Mouse (Mus musculus): Measurements from ENCODE around the gene Rps16. TPM values are rescaled to one million over a fixed set of nuclear protein-coding genes. Genes with fewer than 3 reads are reported as not detected.
"Not testable (repeated sequence)": the region's sequence is repeated elsewhere in the genome, so short reads cannot be mapped to it uniquely, and the experiment has no call there.

Gene Rps16
- polyA plus RNA-seq, 1 experiment from 2014 or later = 995 TPM

GRCm38 (mm10) chr7:28386007-28386406 is 35.6 kb downstream of the Rps16 start:
- no peak overlapping the region for H3K9ac ChIP-seq
- H3K4me1 ChIP-seq = peaks cover 37% of the 10 kb centered on the region
- 84% methylated on average over 7 of the region's 7 CpGs for WGBS
- H3K4me2 ChIP-seq = no peak overlapping the region
- peaks cover 54% of the 10 kb centered on the region for H3K36me3 ChIP-seq
- no peak overlapping the region for H3K4me3 ChIP-seq (replicated peaks)
- H3K27ac ChIP-seq = 0 out of 2 replicates have a peak overlapping the region, but pooled peaks have one; percentile 38
- H3K27me3 ChIP-seq = no peaks in the 10 kb centered on the region
- H3K9me3 ChIP-seq (replicated peaks) = no peaks in the 10 kb centered on the region
- ATAC-seq (replicated peaks; ENCODE audit: low FRiP score) = no peak

GRCm38 (mm10) chr7:28386462-28386861 is 36.0 kb downstream of the Rps16 start:
- Histone ChIP-seq H3K36me3 (peaks cover 54% of the 10 kb centered on the region), H3K9ac (no peak overlapping the region), H3K27me3 (no peaks in the 10 kb centered on the region), H3K4me1 (peaks cover 37% of the 10 kb centered on the region), H3K4me3 (replicated peaks) (no peak overlapping the region), H3K27ac (0 out of 2 replicates have a peak overlapping the region, but pooled peaks have one; percentile 38), H3K4me2 (no peak overlapping the region), H3K9me3 (replicated peaks) (no peaks in the 10 kb centered on the region)
- peak; percentile 59 for ATAC-seq (replicated peaks; ENCODE audit: low FRiP score)
- 6% methylated on average over 4 of the region's 4 CpGs for WGBS

- not testable (repeated sequence) for H3K9ac ChIP-seq; ATAC-seq (replicated peaks; ENCODE audit: low FRiP score); H3K9me3 ChIP-seq (replicated peaks); H3K27me3 ChIP-seq; H3K4me3 ChIP-seq (replicated peaks); H3K27ac ChIP-seq; H3K4me2 ChIP-seq
- WGBS = 78% methylated on average over 6 of the region's 6 CpGs
- peaks cover 37% of the 10 kb centered on the region for H3K4me1 ChIP-seq
- peaks cover 54% of the 10 kb centered on the region for H3K36me3 ChIP-seq
These were observed 36.4 kb downstream of the Rps16 start for GRCm38 (mm10) chr7:28386877-28387276.

- not testable (repeated sequence) for H3K4me3 ChIP-seq (replicated peaks); H3K4me2 ChIP-seq; H3K9ac ChIP-seq; H3K27me3 ChIP-seq; H3K27ac ChIP-seq; H3K9me3 ChIP-seq (replicated peaks); ATAC-seq (replicated peaks; ENCODE audit: low FRiP score)
- Histone ChIP-seq H3K4me1 (peaks cover 33% of the 10 kb centered on the region), H3K36me3 (peaks cover 54% of the 10 kb centered on the region)
- 87% methylated on average over 7 of the region's 7 CpGs for WGBS
These were observed 36.9 kb downstream of the Rps16 start for GRCm38 (mm10) chr7:28387384-28387783.

GRCm38 (mm10) chr7:28390331-28390730 is 39.9 kb downstream of the Rps16 start:
- peaks cover 59% of the 10 kb centered on the region for H3K36me3 ChIP-seq
- no peak overlapping the region for H3K4me3 ChIP-seq (replicated peaks)
- no peak overlapping the region for H3K27ac ChIP-seq
- no peak overlapping the region for H3K9ac ChIP-seq
- ATAC-seq (replicated peaks; ENCODE audit: low FRiP score) = no peak
- H3K9me3 ChIP-seq (replicated peaks) = no peaks in the 10 kb centered on the region
- WGBS = 92% methylated on average over 3 of the region's 3 CpGs
- no peak overlapping the region for H3K4me2 ChIP-seq
- H3K27me3 ChIP-seq = no peaks in the 10 kb centered on the region
- H3K4me1 ChIP-seq = peaks cover 30% of the 10 kb centered on the region

- Histone ChIP-seq H3K27ac (peak within 1 kb of the TSS; percentile 89), H3K4me3 (replicated peaks) (peak within 1 kb of the TSS; percentile 96), H3K27me3 (no peaks in the 10 kb centered on the region), H3K36me3 (peaks cover 64% of the 10 kb centered on the region), H3K9ac (peak within 1 kb of the TSS; percentile 91), H3K4me1 (peaks cover 22% of the 10 kb centered on the region), H3K9me3 (replicated peaks) (no peaks in the 10 kb centered on the region), H3K4me2 (peak within 1 kb of the TSS; percentile 85)
- under 1% methylated on average over 58 of the region's 58 CpGs for WGBS
- ATAC-seq (replicated peaks; ENCODE audit: low FRiP score) = peak; percentile 98
These were observed 42.2 kb downstream of the Rps16 start, which contains the start of the genes Med29 and Paf1 for GRCm38 (mm10) chr7:28392429-28393271. Gene Med29, minus strand, starts transcription at chr7:28392708. Gene Paf1, plus strand, starts transcription at chr7:28392951.

GRCm38 (mm10) chr7:28393272-28393951 is 43.0 kb downstream of the Rps16 start:
- H3K4me2 ChIP-seq = peak overlapping the region; percentile 85
- H3K36me3 ChIP-seq = peaks cover 64% of the 10 kb centered on the region
- ATAC-seq (replicated peaks; ENCODE audit: low FRiP score) = no peak
- no peaks in the 10 kb centered on the region for H3K27me3 ChIP-seq
- peaks cover 22% of the 10 kb centered on the region for H3K4me1 ChIP-seq
- no peaks in the 10 kb centered on the region for H3K9me3 ChIP-seq (replicated peaks)
- peak overlapping the region; percentile 96 for H3K4me3 ChIP-seq (replicated peaks)
- peak overlapping the region; percentile 91 for H3K9ac ChIP-seq
- H3K27ac ChIP-seq = peak overlapping the region; percentile 89
- 6% methylated on average over 22 of the region's 22 CpGs for WGBS

GRCm38 (mm10) chr7:28395425-28395824 is 45.0 kb downstream of the Rps16 start:
- peaks cover 63% of the 10 kb centered on the region for H3K36me3 ChIP-seq
- peaks cover 20% of the 10 kb centered on the region for H3K4me1 ChIP-seq
- WGBS = 93% methylated on average over 4 of the region's 4 CpGs
- H3K9me3 ChIP-seq (replicated peaks) = no peaks in the 10 kb centered on the region
- H3K27me3 ChIP-seq = no peaks in the 10 kb centered on the region
- H3K9ac ChIP-seq = no peak overlapping the region
- no peak overlapping the region for H3K27ac ChIP-seq
- no peak overlapping the region for H3K4me2 ChIP-seq
- no peak for ATAC-seq (replicated peaks; ENCODE audit: low FRiP score)
- no peak overlapping the region for H3K4me3 ChIP-seq (replicated peaks)

- H3K36me3 ChIP-seq = peaks cover 84% of the 10 kb centered on the region
- ATAC-seq (replicated peaks; ENCODE audit: low FRiP score) = no peak
- peaks cover 10% of the 10 kb centered on the region for H3K4me1 ChIP-seq
- H3K4me2 ChIP-seq = no peak overlapping the region
- WGBS = 70% methylated on average over 3 of the region's 3 CpGs
- H3K4me3 ChIP-seq (replicated peaks) = no peak overlapping the region
- no peaks in the 10 kb centered on the region for H3K27me3 ChIP-seq
- no peak overlapping the region for H3K27ac ChIP-seq
- no peaks in the 10 kb centered on the region for H3K9me3 ChIP-seq (replicated peaks)
- no peak overlapping the region for H3K9ac ChIP-seq
These were observed 47.5 kb downstream of the Rps16 start for GRCm38 (mm10) chr7:28398000-28398399.

- no peak overlapping the region for H3K4me3 ChIP-seq (replicated peaks)
- no peak overlapping the region for H3K4me2 ChIP-seq
- H3K4me1 ChIP-seq = peaks cover 4% of the 10 kb centered on the region
- no peaks in the 10 kb centered on the region for H3K27me3 ChIP-seq
- H3K36me3 ChIP-seq = peaks cover 92% of the 10 kb centered on the region
- no peak overlapping the region for H3K9ac ChIP-seq
- no peak for ATAC-seq (replicated peaks; ENCODE audit: low FRiP score)
- H3K9me3 ChIP-seq (replicated peaks) = no peaks in the 10 kb centered on the region
- WGBS = 91% methylated on average over 10 of the region's 10 CpGs
- H3K27ac ChIP-seq = no peak overlapping the region
These were observed 48.4 kb downstream of the Rps16 start for GRCm38 (mm10) chr7:28398696-28399340.

- H3K4me1 ChIP-seq = no peaks in the 10 kb centered on the region
- H3K27me3 ChIP-seq = no peaks in the 10 kb centered on the region
- H3K4me2 ChIP-seq = no peak overlapping the region
- H3K9me3 ChIP-seq (replicated peaks) = no peaks in the 10 kb centered on the region
- 100% methylated on average over 1 of the region's 1 CpGs for WGBS
- peaks cover 97% of the 10 kb centered on the region for H3K36me3 ChIP-seq
- H3K4me3 ChIP-seq (replicated peaks) = no peak overlapping the region
- no peak; the same call in 1 of the 2 replicates for ATAC-seq (replicated peaks; ENCODE audit: low FRiP score)
- H3K9ac ChIP-seq = no peak overlapping the region
- no peak overlapping the region for H3K27ac ChIP-seq
These were observed 50.6 kb downstream of the Rps16 start for GRCm38 (mm10) chr7:28401030-28401429.

GRCm38 (mm10) chr7:28401942-28402341 is 51.5 kb downstream of the Rps16 start:
- no peak for ATAC-seq (replicated peaks; ENCODE audit: low FRiP score)
- no peak overlapping the region for H3K9ac ChIP-seq
- H3K4me3 ChIP-seq (replicated peaks) = no peak overlapping the region
- H3K36me3 ChIP-seq = peaks cover 97% of the 10 kb centered on the region
- H3K4me1 ChIP-seq = no peaks in the 10 kb centered on the region
- no peak overlapping the region for H3K27ac ChIP-seq
- WGBS = 74% methylated on average over 3 of the region's 3 CpGs
- H3K4me2 ChIP-seq = no peak overlapping the region
- H3K9me3 ChIP-seq (replicated peaks) = no peaks in the 10 kb centered on the region
- H3K27me3 ChIP-seq = no peaks in the 10 kb centered on the region
